Mouse (Mus musculus) cerebellum, adult 2 months (tissue): ENCODE data around the gene Prss12. TPM values are rescaled to one million over a fixed set of nuclear protein-coding genes. Genes with fewer than 3 reads are reported as not detected.
A peak's percentile ranks its signal among the peaks of the same experiment; 100 is the strongest.
"Not testable (repeated sequence)": the region's sequence is repeated elsewhere in the genome, so short reads cannot be mapped to it uniquely, and the experiment has no call there.

ENCODE experiments used
- DNase-seq, 2 experiments: peaks; one replicate each; pipeline ENCODE4 v3.0.0; 2021
- H3K27ac ChIP-seq: fragments of 200-500 bp; 2 replicates; pipeline ENCODE4 v1.5.1; 2012; ENCODE audit warnings: low read length, control low read depth, inconsistent platforms; ENCODE audit not compliant: insufficient read depth
- H3K27me3 ChIP-seq: fragments of 200-500 bp; 2 replicates; pipeline ENCODE4 v1.6.1; 2012; ENCODE audit warnings: inconsistent platforms, mild to moderate bottlenecking, low read length, moderate library complexity; ENCODE audit not compliant: control insufficient read depth, insufficient read depth
- H3K4me1 ChIP-seq: fragments of 200-500 bp; 2 replicates; pipeline ENCODE4 v1.6.1; 2011; ENCODE audit warnings: low read length; ENCODE audit not compliant: control insufficient read depth, insufficient read depth
- H3K4me3 ChIP-seq: fragments of 200-500 bp; replicated peaks from 2 replicates; pipeline ENCODE3; 2011; ENCODE audit warnings: mild to moderate bottlenecking, low read depth, low read length, control low read depth; ENCODE audit not compliant: insufficient read depth
- CTCF ChIP-seq: fragments of 200-500 bp; IDR thresholded peaks from 2 replicates; pipeline ENCODE4 v1.5.1; 2011; ENCODE audit warnings: low read depth, mild to moderate bottlenecking, control low read depth, low read length, moderate library complexity, borderline replicate concordance; ENCODE audit not compliant: insufficient read depth
- POLR2A ChIP-seq: fragments of 200-500 bp; IDR thresholded peaks from 2 replicates; pipeline ENCODE4 v1.6.1; 2011; ENCODE audit warnings: low read length, control low read depth, borderline replicate concordance; ENCODE audit not compliant: insufficient read depth
- WGBS: fragments of 180-500 bp; shearing (Covaris S2); methylation state at CpG from one replicate; pipeline ENCODE4 v1.1.7; 2018; 5-methylcytosine and 5-hydroxymethylcytosine counted together
- polyA plus RNA-seq: library from polyadenylated mRNA; depleted of rRNA; stranded (reverse); fragments of >200 nt; gene quantifications from 2 replicates; pipeline ENCODE4 v1.2.3, GENCODE M21; 2012

Gene Prss12
- polyA plus RNA-seq, 1 experiment: 2.4 TPM

DNA sequence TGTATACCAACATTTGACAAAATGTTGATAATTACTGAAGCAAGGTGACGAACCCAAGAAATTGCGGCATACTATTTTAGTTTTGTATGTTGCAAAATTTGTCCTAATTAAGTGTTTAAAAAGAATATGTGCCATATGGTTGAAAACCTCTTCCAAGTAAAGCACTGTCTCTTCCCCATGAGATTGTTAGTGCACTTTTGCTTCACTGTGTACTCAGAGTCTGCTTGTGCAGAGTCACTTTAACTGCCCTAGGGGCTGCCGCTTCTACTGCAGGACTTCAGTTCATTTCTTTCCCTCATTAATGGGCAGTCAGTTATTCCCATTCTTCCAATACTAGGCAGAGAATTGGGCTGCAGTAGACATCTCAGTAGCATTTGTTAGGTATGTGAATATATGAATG, 46.5 kb downstream of the Prss12 start:
- no peak for DNase-seq
- no peaks in the 10 kb centered on the region for H3K27me3 ChIP-seq
- H3K4me1 ChIP-seq: no peaks in the 10 kb centered on the region
- H3K4me3 ChIP-seq: no peak overlapping the region
- H3K27ac ChIP-seq: no peak overlapping the region
- WGBS: 93% methylated on average over 3 of the region's 3 CpGs
- no peak for TF ChIP-seq CTCF
- no peak for TF ChIP-seq POLR2A

DNA sequence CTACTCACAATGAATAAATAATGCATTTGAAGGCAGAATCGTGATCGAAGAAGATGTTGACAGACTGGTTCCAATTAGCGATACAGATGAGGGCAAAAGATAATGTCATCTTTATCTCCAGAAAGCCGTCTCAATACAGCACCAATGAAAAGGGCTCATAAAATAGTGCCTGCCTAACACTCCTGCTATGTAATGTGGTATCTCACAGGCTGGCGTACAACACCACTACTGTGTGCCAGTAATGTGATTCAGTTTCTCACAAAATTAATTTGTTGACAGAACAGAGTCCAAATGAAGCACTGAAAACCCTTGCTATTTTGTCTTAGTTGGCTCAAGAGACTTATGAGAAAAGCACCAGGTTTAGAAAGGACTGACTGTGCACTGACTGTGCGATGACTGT, 48.4 kb downstream of the Prss12 start:
- no peak for DNase-seq
- whole genome bisulfite sequencing: 89% methylated on average over 6 of the region's 6 CpGs
- no peak for TF ChIP-seq POLR2A

DNA sequence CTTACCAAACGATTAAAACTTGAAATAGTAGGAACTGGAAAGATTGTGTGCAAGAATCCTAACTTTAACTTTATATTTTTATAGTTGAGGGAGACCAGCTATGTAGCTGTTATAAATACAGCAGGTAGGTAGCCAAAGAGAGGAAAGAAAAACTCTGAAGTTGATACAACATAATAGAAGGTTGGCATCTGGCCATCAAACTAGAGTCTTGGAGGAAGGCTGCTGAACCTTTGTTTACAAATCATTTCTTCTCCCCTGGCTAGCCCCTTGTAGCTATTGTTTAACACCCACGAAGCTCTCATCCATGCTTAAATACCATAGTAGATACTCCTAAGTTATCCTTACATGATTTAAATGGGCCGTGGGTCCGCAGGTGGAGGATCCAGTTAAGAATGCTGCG, 52.1 kb downstream of the Prss12 start:
- no peak for DNase-seq
- no peak overlapping the region for H3K27ac ChIP-seq
- TF ChIP-seq POLR2A: no peak
- no peak for TF ChIP-seq CTCF
- H3K27me3 ChIP-seq: no peaks in the 10 kb centered on the region
- no peak overlapping the region for H3K4me3 ChIP-seq
- no peaks in the 10 kb centered on the region for H3K4me1 ChIP-seq
- 83% methylated on average over 5 of the region's 5 CpGs for whole genome bisulfite sequencing

More for the DNA sequence above, 48.4 kb downstream of the Prss12 start:
- Histone ChIP-seq H3K27me3 (no peaks in the 10 kb centered on the region), H3K4me3 (no peak overlapping the region), H3K27ac (no peak overlapping the region), H3K4me1 (no peaks in the 10 kb centered on the region)

DNA sequence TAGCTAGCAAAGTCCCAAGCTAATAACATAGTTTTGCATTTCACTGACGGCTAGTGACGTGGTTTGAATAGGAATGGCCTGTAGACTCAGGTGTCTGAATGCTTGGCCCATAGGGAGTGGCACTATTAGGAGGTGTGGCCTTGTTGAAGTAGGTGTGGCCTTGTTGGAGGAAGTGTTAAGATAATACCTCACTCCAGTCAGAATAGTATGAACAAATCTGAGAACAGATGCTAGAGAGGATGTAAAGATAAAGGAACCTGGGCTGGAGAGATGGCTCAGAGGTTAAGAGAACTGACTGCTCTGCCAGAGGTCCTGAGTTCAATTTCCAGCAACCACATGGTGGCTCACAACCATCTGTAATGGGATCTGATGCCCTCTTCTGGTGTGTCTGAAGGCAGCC, 55.1 kb downstream of the Prss12 start:
- H3K4me3 ChIP-seq, DNase-seq, H3K27ac ChIP-seq, H3K4me1 ChIP-seq, H3K27me3 ChIP-seq: not testable (repeated sequence)
- 96% methylated on average over 2 of the region's 2 CpGs for WGBS

DNA sequence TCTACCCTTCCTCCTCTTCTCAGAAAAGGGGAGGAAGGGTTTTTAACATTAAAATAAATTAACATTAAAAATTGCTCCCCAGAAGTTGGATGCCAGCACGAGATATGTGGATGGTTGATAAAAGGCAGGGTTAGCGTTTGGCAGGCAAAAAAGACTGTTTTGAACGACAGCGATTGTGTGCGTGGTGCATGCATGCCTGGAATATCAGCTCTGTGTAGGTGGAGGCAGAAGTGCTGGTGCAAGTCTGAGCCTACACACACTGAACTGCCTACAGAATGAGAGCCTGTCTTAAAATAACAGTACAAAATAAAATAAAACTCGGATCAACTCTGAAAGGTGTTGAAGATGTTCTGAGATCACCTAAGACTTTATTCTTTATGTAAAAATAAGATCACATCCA, 57.2 kb downstream of the Prss12 start:
- TF ChIP-seq POLR2A: no peak
- TF ChIP-seq CTCF: no peak
- Histone ChIP-seq H3K4me1 (no peaks in the 10 kb centered on the region; the same call in 1 of the 2 replicates), H3K4me3 (no peak overlapping the region), H3K27ac (no peak overlapping the region), H3K27me3 (no peaks in the 10 kb centered on the region)
- 78% methylated on average over 6 of the region's 6 CpGs for WGBS
- no peak for DNase-seq

GRCm38 (mm10) chr3:123504783-123505182, 58.1 kb downstream of the Prss12 start:
- peaks cover 4% of the 10 kb centered on the region; the same call in 1 of the 2 replicates for H3K4me1 ChIP-seq
- DNase-seq: no peak
- TF ChIP-seq CTCF (no peak), POLR2A (no peak)
- H3K27me3 ChIP-seq: no peaks in the 10 kb centered on the region
- H3K27ac ChIP-seq: no peak overlapping the region
- 89% methylated on average over 7 of the region's 7 CpGs for WGBS
- no peak overlapping the region for H3K4me3 ChIP-seq

GRCm38 (mm10) chr3:123505778-123506667, 59.3 kb downstream of the Prss12 start:
- TF ChIP-seq CTCF (no peak), POLR2A (no peak)

DNA sequence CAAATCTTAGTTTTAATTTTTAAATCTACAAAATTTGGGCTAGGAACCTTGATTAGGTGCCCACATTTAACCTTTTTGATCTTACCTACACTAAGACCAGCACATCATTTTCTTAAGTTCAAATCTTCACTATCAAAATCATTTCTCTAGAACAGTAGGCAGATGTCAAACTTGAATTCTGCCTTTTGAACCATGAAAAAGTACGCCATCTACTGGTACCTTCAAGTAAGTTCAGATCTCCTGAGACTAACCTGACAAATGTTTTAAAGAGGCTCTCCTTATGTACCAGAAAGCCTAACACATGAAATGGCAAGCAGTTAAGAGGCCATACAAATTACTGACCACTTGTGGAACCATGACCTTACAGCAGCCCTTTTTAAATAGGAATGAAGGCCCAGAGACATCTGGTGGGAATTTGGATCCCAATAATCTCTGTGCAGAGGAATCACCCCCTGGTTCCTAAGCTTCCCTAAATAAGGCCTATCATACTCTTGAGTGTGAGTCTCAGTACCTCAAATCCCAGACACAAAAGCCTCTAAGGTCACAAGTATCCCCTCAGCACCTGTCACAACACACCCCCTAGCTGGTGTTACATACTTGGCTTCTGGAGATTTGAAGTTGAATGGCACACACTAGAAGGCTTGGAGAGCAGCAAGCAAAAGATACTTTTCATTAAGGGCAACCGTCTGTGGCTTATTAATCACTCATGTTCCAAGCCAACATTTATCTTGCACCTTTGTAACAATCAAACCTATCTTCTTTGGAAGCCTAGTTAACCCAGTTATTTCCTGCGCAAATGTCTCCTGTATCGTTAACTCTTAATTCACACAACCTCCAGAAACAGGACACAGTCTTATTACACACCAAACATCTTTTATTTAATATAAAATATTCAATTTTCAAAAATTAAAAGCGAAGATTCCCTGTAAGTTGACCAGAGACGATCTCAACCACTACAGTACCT, 60.3 kb downstream of the Prss12 start:
- DNase-seq: no peak
- Histone ChIP-seq H3K27ac (no peak overlapping the region), H3K27me3 (no peaks in the 10 kb centered on the region), H3K4me1 (peaks cover 5% of the 10 kb centered on the region; the same call in 1 of the 2 replicates), H3K4me3 (peak overlapping the region; percentile 20)
- 7% methylated on average over 6 of the region's 6 CpGs for WGBS
- TF ChIP-seq CTCF: 0 out of 2 replicates have a peak, but pooled peaks have one; percentile 12
- no peak for TF ChIP-seq POLR2A

More at GRCm38 (mm10) chr3:123505778-123506667, 59.3 kb downstream of the Prss12 start:
- DNase-seq: no peak
- H3K27ac ChIP-seq: no peak overlapping the region
- H3K4me3 ChIP-seq: no peak overlapping the region
- no peaks in the 10 kb centered on the region for H3K27me3 ChIP-seq
- peaks cover 5% of the 10 kb centered on the region; the same call in 1 of the 2 replicates for H3K4me1 ChIP-seq
- WGBS: 53% methylated on average over 9 of the region's 9 CpGs
